Mouse (Mus musculus): ENCODE results near the gene Car6. TPM values are rescaled to one million over a fixed set of nuclear protein-coding genes. Genes with fewer than 3 reads are reported as not detected.
A peak's percentile ranks its signal among the peaks of the same experiment; 100 is the strongest.

The Car6 gene
- polyA plus RNA-seq, 1 experiment = 0.11 TPM

- no peak for DNase-seq
- Histone ChIP-seq H3K4me1 (ENCODE audit: control insufficient read depth, insufficient read depth, low read length) (peaks cover 13% of the 10 kb centered on the region), H3K4me3 (replicated peaks; ENCODE audit: extremely low read depth, low read depth, low read length) (no peak overlapping the region)
- WGBS = 66% methylated on average over 5 of the region's 5 CpGs
- TF ChIP-seq CTCF (IDR thresholded peaks at IDR 0.05; ENCODE audit: insufficient read depth, low read length) (no peak), POLR2A (IDR thresholded peaks at IDR 0.05; ENCODE audit: borderline replicate concordance, extremely low read depth, low read depth, low read length) (no peak)
These were observed 38.0 kb upstream of the Car6 start for GRCm38 (mm10) chr4:150239087-150239480.

GRCm38 (mm10) chr4:150238433-150239086, 37.4 kb upstream of the Car6 start:
- WGBS = 46% methylated on average over 3 of the region's 3 CpGs
- no peak for DNase-seq
- TF ChIP-seq POLR2A (IDR thresholded peaks at IDR 0.05; ENCODE audit: borderline replicate concordance, extremely low read depth, low read depth, low read length) = no peak
- Histone ChIP-seq H3K4me3 (replicated peaks; ENCODE audit: extremely low read depth, low read depth, low read length) (no peak overlapping the region), H3K4me1 (ENCODE audit: control insufficient read depth, insufficient read depth, low read length) (peaks cover 13% of the 10 kb centered on the region)

- Histone ChIP-seq H3K4me1 (ENCODE audit: control insufficient read depth, insufficient read depth, low read length) (peaks cover 13% of the 10 kb centered on the region), H3K4me3 (replicated peaks; ENCODE audit: extremely low read depth, low read depth, low read length) (peak overlapping the region; percentile 76)
- TF ChIP-seq POLR2A (IDR thresholded peaks at IDR 0.05; ENCODE audit: borderline replicate concordance, extremely low read depth, low read depth, low read length) = no peak
- TF ChIP-seq CTCF (IDR thresholded peaks at IDR 0.05; ENCODE audit: insufficient read depth, low read length) = no peak
- no peak for DNase-seq
- 5% methylated on average over 21 of the region's 21 CpGs for WGBS
These were observed 36.7 kb upstream of the Car6 start for GRCm38 (mm10) chr4:150237636-150238361.

- Histone ChIP-seq H3K4me3 (replicated peaks; ENCODE audit: extremely low read depth, low read depth, low read length) (peak within 1 kb of the TSS; percentile 76), H3K4me1 (ENCODE audit: control insufficient read depth, insufficient read depth, low read length) (peaks cover 13% of the 10 kb centered on the region)
- WGBS = under 1% methylated on average over 78 of the region's 78 CpGs
- TF ChIP-seq CTCF (IDR thresholded peaks at IDR 0.05; ENCODE audit: insufficient read depth, low read length) = no peak
- peak; percentile 84; the same call in 1 of the 2 replicates for TF ChIP-seq POLR2A (IDR thresholded peaks at IDR 0.05; ENCODE audit: borderline replicate concordance, extremely low read depth, low read depth, low read length)
- peak; percentile 95 for DNase-seq
These were observed 35.7 kb upstream of the Car6 start, which contains the start of gene Eno1 for GRCm38 (mm10) chr4:150236521-150237481. Eno1 (plus strand) TSS chr4:150236721.

- TF ChIP-seq POLR2A (IDR thresholded peaks at IDR 0.05; ENCODE audit: borderline replicate concordance, extremely low read depth, low read depth, low read length) = no peak
- TF ChIP-seq CTCF (IDR thresholded peaks at IDR 0.05; ENCODE audit: insufficient read depth, low read length) = no peak
- WGBS = 64% methylated on average over 8 of the region's 8 CpGs
- H3K4me3 ChIP-seq (replicated peaks; ENCODE audit: extremely low read depth, low read depth, low read length) = peak overlapping the region; percentile 76
These were observed 34.9 kb upstream of the Car6 start for GRCm38 (mm10) chr4:150236031-150236430.

GRCm38 (mm10) chr4:150235585-150235984, 34.5 kb upstream of the Car6 start:
- WGBS = 86% methylated on average over 4 of the region's 4 CpGs
- Histone ChIP-seq H3K4me3 (replicated peaks; ENCODE audit: extremely low read depth, low read depth, low read length) (no peak overlapping the region), H3K4me1 (ENCODE audit: control insufficient read depth, insufficient read depth, low read length) (peaks cover 13% of the 10 kb centered on the region)
- no peak for TF ChIP-seq CTCF (IDR thresholded peaks at IDR 0.05; ENCODE audit: insufficient read depth, low read length)
- no peak for TF ChIP-seq POLR2A (IDR thresholded peaks at IDR 0.05; ENCODE audit: borderline replicate concordance, extremely low read depth, low read depth, low read length)
- no peak for DNase-seq

More at GRCm38 (mm10) chr4:150236031-150236430, 34.9 kb upstream of the Car6 start:
- DNase-seq = no peak
- H3K4me1 ChIP-seq (ENCODE audit: control insufficient read depth, insufficient read depth, low read length) = peaks cover 13% of the 10 kb centered on the region

GRCm38 (mm10) chr4:150234599-150235327, 33.6 kb upstream of the Car6 start:
- Histone ChIP-seq H3K4me1 (ENCODE audit: control insufficient read depth, insufficient read depth, low read length) (peaks cover 13% of the 10 kb centered on the region), H3K4me3 (replicated peaks; ENCODE audit: extremely low read depth, low read depth, low read length) (no peak overlapping the region)
- 60% methylated on average over 8 of the region's 8 CpGs for WGBS
- DNase-seq = no peak
- TF ChIP-seq CTCF (IDR thresholded peaks at IDR 0.05; ENCODE audit: insufficient read depth, low read length) = no peak
- TF ChIP-seq POLR2A (IDR thresholded peaks at IDR 0.05; ENCODE audit: borderline replicate concordance, extremely low read depth, low read depth, low read length) = no peak

GRCm38 (mm10) chr4:150231871-150232270, 30.7 kb upstream of the Car6 start:
- Histone ChIP-seq H3K4me1 (ENCODE audit: control insufficient read depth, insufficient read depth, low read length) (0 out of 2 replicates have a peak, but pooled peaks cover 2% of the 10 kb centered on the region), H3K4me3 (replicated peaks; ENCODE audit: extremely low read depth, low read depth, low read length) (no peak overlapping the region)
- DNase-seq = no peak
- no peak for TF ChIP-seq CTCF (IDR thresholded peaks at IDR 0.05; ENCODE audit: insufficient read depth, low read length)
- 85% methylated on average over 8 of the region's 8 CpGs for WGBS

Measured in lung, adult 2 months (tissue).